Mouse (Mus musculus) testis, adult 2 months (tissue): Measurements from ENCODE around the gene Mad1l1. TPM values are rescaled to one million over a fixed set of nuclear protein-coding genes. Genes with fewer than 3 reads are reported as not detected.

Experiments
- H3K27ac ChIP-seq: fragments of 200-500 bp; 2 replicates; pipeline ENCODE4 v1.5.1; 2012; ENCODE audit warnings: low read depth, low read length; ENCODE audit not compliant: control insufficient read depth, insufficient read depth
- H3K27me3 ChIP-seq: fragments of 200-500 bp; 2 replicates; pipeline ENCODE4 v1.6.1; 2012; ENCODE audit warnings: mild to moderate bottlenecking, low read length, moderate library complexity; ENCODE audit not compliant: control insufficient read depth, insufficient read depth
- H3K36me3 ChIP-seq: fragments of 200-500 bp; 2 replicates; pipeline ENCODE4 v1.6.1; 2012; ENCODE audit warnings: mild to moderate bottlenecking, low read length; ENCODE audit not compliant: control insufficient read depth, insufficient read depth
- H3K4me1 ChIP-seq: fragments of 200-500 bp; 2 replicates; pipeline ENCODE4 v1.6.1; 2012; ENCODE audit warnings: low read length; ENCODE audit not compliant: control insufficient read depth, insufficient read depth
- H3K4me3 ChIP-seq: fragments of 200-500 bp; 2 replicates; pipeline ENCODE4 v1.5.1; 2012; ENCODE audit warnings: low read depth, mild to moderate bottlenecking, low read length, moderate library complexity, mixed read lengths; ENCODE audit not compliant: control insufficient read depth
- CTCF ChIP-seq: fragments of 200-500 bp; IDR thresholded peaks from 2 replicates; pipeline ENCODE4 v1.5.1; 2012; ENCODE audit warnings: low read depth, mild to moderate bottlenecking, inconsistent platforms, low read length, moderate library complexity; ENCODE audit not compliant: control insufficient read depth, insufficient read depth, insufficient replicate concordance
- POLR2A ChIP-seq: fragments of 200-500 bp; IDR thresholded peaks from 2 replicates; pipeline ENCODE4 v1.6.1; 2012; ENCODE audit warnings: low read depth, mild to moderate bottlenecking, inconsistent platforms, low read length, moderate library complexity; ENCODE audit not compliant: control insufficient read depth
- polyA plus RNA-seq: library from polyadenylated mRNA; depleted of rRNA; stranded (reverse); fragments of >200 nt; gene quantifications from 2 replicates; pipeline ENCODE4 v1.2.3, GENCODE M21; 2012

Gene Mad1l1
- polyA plus RNA-seq, 1 experiment, result 16.7 TPM

DNA sequence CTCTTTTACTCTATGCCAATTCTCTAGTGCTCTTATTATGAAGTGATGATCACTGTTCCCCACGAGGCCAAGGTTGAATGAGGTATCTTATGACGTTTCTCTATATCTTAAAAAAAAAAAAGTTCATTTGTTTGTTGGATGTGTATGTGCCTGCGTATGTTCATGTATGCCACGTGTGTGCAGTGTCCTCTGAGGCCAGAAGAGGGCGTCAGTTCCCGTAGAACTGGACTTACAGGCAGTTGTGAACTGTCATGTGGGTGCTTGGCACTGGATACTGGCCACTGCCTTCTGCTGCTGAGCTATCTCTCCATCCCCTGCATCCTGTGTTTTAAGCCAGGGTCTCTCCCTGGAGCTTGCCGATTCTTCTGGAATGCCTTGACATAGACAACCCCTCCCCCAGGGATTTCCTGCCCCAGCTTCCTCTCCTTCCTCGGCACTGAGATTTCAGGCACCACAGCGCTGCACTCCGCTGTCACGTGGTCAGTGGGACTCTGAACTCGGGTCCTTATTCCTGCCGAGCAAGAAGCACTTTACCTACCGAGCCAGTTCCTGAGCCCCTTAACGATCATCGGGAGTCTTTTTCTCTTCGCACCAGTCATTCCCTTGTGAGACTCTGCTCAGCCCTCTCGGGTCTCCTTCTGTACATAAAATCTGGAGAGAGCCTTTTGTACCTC is 336.1 kb downstream of the Mad1l1 start:
- Histone ChIP-seq H3K27me3 (no peaks in the 10 kb centered on the region), H3K27ac (no peak overlapping the region), H3K36me3 (no peaks in the 10 kb centered on the region), H3K4me1 (peaks cover 10% of the 10 kb centered on the region), H3K4me3 (peak overlapping the region; percentile 6; the same call in 1 of the 2 replicates)
- TF ChIP-seq POLR2A (no peak), CTCF (peak; percentile 80; the same call in 1 of the 2 replicates)

DNA sequence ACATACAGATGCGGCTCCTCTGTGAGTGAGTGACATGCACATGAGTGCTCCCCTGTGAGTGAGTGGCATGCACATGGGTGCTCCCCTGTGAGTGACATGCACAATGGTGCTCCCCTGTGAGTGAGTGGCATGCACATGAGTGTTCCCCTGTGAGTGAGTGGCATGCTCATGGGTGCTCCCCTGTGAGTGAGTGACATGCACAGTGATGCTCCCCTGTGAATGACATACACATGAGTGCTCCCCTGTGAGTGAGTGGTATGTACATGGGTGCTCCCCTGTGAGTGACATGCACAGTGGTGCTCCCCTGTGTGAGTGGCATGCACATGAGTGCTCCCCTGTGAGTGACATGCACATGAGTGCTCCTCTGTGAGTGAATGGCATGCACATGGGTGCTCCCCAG is 339.4 kb downstream of the Mad1l1 start:
- Histone ChIP-seq H3K36me3 (no peaks in the 10 kb centered on the region), H3K4me3 (no peak overlapping the region), H3K27me3 (no peaks in the 10 kb centered on the region), H3K4me1 (peaks cover 10% of the 10 kb centered on the region), H3K27ac (no peak overlapping the region)
- TF ChIP-seq CTCF, result no peak
- no peak for TF ChIP-seq POLR2A

DNA sequence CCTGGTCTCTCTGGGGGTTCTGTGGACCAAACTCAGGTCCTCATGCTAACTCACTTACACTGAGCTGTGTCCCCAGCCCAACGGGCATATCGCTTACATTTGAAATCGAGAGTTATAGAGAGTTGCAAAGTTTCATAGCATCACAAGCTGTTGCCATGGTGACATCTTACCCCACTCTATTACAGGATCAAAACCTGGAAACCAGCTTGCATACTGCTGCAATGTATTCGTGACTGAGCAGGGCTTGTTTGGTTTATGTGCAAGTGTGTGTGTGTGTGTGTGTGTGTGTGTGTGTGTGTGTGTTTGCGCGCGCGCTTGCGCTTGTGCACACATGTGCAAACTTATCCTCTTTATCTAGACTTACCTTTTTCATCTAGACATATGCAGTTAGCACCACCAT is 342.0 kb downstream of the Mad1l1 start:
- no peaks in the 10 kb centered on the region for H3K27me3 ChIP-seq
- no peak overlapping the region for H3K27ac ChIP-seq
- no peaks in the 10 kb centered on the region for H3K36me3 ChIP-seq
- TF ChIP-seq POLR2A, result no peak
- no peak for TF ChIP-seq CTCF
- no peaks in the 10 kb centered on the region for H3K4me1 ChIP-seq
- H3K4me3 ChIP-seq, result no peak overlapping the region

DNA sequence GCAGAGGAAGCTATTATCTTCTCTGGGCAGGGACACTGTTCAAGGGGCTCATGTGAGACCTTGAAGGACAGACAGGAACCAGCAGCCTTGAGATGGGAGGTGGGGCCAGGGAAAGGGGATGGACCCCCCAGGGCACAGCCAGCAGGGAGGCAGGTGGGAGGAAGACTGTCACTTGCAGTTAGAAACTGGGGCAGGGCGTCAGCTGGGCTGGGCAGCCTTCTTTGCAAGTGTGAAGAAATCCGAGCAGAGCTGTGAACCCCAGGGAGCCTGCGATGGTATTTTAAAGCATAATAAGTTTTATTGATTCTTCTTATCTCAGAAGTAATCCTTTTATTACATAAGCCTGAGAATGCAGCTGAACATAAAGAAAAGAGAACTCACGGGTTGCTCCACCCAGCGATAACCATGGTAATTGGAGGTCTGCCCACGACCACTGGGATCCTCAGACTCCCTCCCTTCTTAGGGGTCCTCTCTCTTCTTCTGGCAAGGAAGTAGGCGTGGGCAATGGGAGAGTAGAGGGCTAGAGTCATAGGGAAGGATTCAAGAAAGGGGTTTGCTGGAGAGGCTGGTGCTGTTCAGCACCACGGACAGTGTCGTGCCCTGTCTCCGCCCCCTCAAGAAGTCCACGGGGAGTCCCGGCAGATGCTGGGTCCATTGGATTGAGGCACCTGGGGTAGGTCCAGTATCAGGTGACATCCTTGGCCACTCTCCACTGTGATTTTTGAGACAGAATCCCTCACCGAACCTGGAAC is 342.7 kb downstream of the Mad1l1 start:
- H3K4me3 ChIP-seq, result no peak overlapping the region
- no peaks in the 10 kb centered on the region for H3K4me1 ChIP-seq
- H3K27ac ChIP-seq, result no peak overlapping the region
- H3K27me3 ChIP-seq, result no peaks in the 10 kb centered on the region
- no peak for TF ChIP-seq CTCF
- TF ChIP-seq POLR2A, result no peak
- no peaks in the 10 kb centered on the region for H3K36me3 ChIP-seq

DNA sequence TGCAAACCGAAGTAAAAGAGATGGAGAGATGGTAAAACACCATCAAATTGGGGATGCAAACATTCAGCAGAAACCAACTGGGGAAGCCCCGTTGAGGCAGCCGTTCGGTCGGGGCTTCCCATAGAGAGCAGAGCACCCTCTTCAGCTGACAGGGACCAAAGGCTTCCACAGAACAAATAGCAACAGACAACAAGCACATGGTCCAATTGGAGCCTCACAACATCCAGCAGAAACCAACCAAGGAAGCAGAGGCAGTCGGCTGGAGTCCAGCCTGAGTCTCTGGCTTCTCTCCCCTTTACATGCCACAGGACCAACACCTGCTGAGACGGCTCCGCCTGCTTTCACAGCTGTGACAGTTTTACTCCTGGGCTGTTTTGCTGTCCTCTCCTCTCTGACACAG is 343.9 kb downstream of the Mad1l1 start:
- H3K27ac ChIP-seq, result no peak overlapping the region
- TF ChIP-seq CTCF (no peak), POLR2A (no peak)
- H3K27me3 ChIP-seq, result no peaks in the 10 kb centered on the region

DNA sequence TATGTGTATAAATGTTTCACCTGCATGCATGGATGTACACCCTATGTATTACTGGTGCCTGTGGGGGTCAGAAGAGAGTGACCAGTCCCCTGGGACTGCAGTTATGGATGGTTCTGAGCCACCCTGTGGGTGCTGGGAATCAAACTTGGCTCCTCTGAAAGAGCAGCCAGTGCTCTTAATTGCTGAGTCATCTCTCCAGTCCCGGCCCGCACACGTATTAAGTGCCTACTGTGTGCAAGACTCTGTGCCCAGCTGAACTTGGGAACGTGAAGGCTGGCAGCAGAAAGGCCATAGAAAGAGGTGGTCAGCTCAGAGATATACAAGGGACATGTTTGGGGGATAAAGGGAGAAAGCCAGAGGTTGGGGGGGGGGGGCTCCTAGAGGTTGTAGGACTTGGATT is 344.8 kb downstream of the Mad1l1 start:
- TF ChIP-seq POLR2A, result no peak
- no peak for TF ChIP-seq CTCF
- H3K4me1 ChIP-seq, result peaks cover 5% of the 10 kb centered on the region
- no peak overlapping the region for H3K27ac ChIP-seq
- no peak overlapping the region for H3K4me3 ChIP-seq
- H3K27me3 ChIP-seq, result no peaks in the 10 kb centered on the region
- no peaks in the 10 kb centered on the region for H3K36me3 ChIP-seq

More for the DNA sequence above, 343.9 kb downstream of the Mad1l1 start:
- Histone ChIP-seq H3K36me3 (no peaks in the 10 kb centered on the region), H3K4me1 (peaks cover 5% of the 10 kb centered on the region), H3K4me3 (no peak overlapping the region)

DNA sequence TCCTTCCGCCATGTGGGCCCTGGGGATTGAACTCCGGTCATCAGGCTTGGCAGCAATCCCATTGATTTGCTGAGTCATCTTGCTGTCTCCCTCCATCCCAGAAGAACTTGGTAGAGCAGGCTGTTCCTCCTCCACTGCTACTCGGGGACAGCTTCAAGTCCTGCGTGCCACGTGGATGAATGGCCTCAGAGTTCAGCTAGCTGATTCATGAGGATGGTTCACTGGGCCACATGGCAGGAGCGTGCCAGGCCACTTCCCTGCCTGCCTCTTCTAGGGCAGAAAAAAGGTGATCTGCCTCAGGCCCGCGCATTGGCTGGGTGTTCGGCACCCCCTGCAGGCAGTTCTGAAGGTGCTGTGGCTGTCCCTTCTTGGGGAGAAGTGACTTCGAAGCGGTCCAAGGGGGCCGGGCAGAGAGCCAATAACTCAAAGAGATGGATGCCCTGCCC is 351.1 kb downstream of the Mad1l1 start:
- H3K27me3 ChIP-seq, result no peaks in the 10 kb centered on the region
- H3K4me3 ChIP-seq, result no peak overlapping the region
- H3K4me1 ChIP-seq, result peaks cover 5% of the 10 kb centered on the region
- no peaks in the 10 kb centered on the region for H3K36me3 ChIP-seq
- H3K27ac ChIP-seq, result no peak overlapping the region
- TF ChIP-seq POLR2A (no peak), CTCF (no peak)
